Mouse (Mus musculus) cerebellum, adult 9-11 months (tissue): Measurements from ENCODE around the gene Gch1.

Experiments used
- DNase-seq: peaks from one replicate; pipeline ENCODE4 v3.0.0; 2022

The Gch1 gene

GRCm38 (mm10) chr14:47205270-47205972 lies 16.2 kb upstream of the Gch1 start:
- no peak for DNase-seq

- DNase-seq = no peak
Observed at GRCm38 (mm10) chr14:47197340-47197739, 8.1 kb upstream of the Gch1 start.

- DNase-seq = no peak
Observed at GRCm38 (mm10) chr14:47196711-47197110, 7.5 kb upstream of the Gch1 start.

- no peak for DNase-seq
Observed at GRCm38 (mm10) chr14:47194096-47194495, 4.9 kb upstream of the Gch1 start.

- DNase-seq = no peak
Observed at GRCm38 (mm10) chr14:47193506-47193905, 4.3 kb upstream of the Gch1 start.

GRCm38 (mm10) chr14:47191861-47192260 lies 2.6 kb upstream of the Gch1 start:
- no peak for DNase-seq

- no peak for DNase-seq
Observed at GRCm38 (mm10) chr14:47190626-47191025, 1.4 kb upstream of the Gch1 start.

GRCm38 (mm10) chr14:47189635-47189955 lies 382 bp upstream of the Gch1 start:
- no peak for DNase-seq

GRCm38 (mm10) chr14:47188475-47188847 lies 752 bp downstream of the Gch1 start:
- DNase-seq = no peak

GRCm38 (mm10) chr14:47187666-47188360 lies 1.4 kb downstream of the Gch1 start:
- DNase-seq = no peak

GRCm38 (mm10) chr14:47187261-47187660 lies 2.0 kb downstream of the Gch1 start:
- DNase-seq = no peak

- no peak for DNase-seq
Observed at GRCm38 (mm10) chr14:47186561-47186960, 2.7 kb downstream of the Gch1 start.

- peak; percentile 20 for DNase-seq
Observed at GRCm38 (mm10) chr14:47181497-47182290, 7.5 kb downstream of the Gch1 start.

GRCm38 (mm10) chr14:47178851-47179250 lies 10.4 kb downstream of the Gch1 start:
- DNase-seq = no peak

- no peak for DNase-seq
Observed at GRCm38 (mm10) chr14:47177846-47178414, 11.3 kb downstream of the Gch1 start.

GRCm38 (mm10) chr14:47176226-47176625 lies 13.0 kb downstream of the Gch1 start:
- DNase-seq = no peak

GRCm38 (mm10) chr14:47175136-47175535 lies 14.1 kb downstream of the Gch1 start:
- no peak for DNase-seq

GRCm38 (mm10) chr14:47172073-47172472 lies 17.1 kb downstream of the Gch1 start:
- DNase-seq = no peak

- DNase-seq = no peak
Observed at GRCm38 (mm10) chr14:47170499-47171109, 18.6 kb downstream of the Gch1 start.

- no peak for DNase-seq
Observed at GRCm38 (mm10) chr14:47169677-47170410, 19.4 kb downstream of the Gch1 start.

GRCm38 (mm10) chr14:47165741-47166140 lies 23.5 kb downstream of the Gch1 start:
- DNase-seq = no peak

GRCm38 (mm10) chr14:47165117-47165516 lies 24.1 kb downstream of the Gch1 start:
- no peak for DNase-seq
